8 mouse cellular contexts compared by ENCODE assay signal in genomic region chr5:100991626-100992025, GRCm38 (mm10).
DNase-seq lines count a peak whose midpoint lies in the region; ATAC-seq and TF ChIP-seq lines count a peak whose summit lies in the region.

No protein-coding gene starts in this region.

- TF ChIP-seq EP300 in CH12.LX (IDR thresholded peaks at IDR 0.05; ENCODE audit: low read length) = no peak

- H3K27ac ChIP-seq in kidney, embryonic 15.5 days = no peak overlapping the region
- H3K27ac ChIP-seq in CH12.LX (ENCODE audit: insufficient read depth, low read depth) = no peak overlapping the region
- H3K27ac ChIP-seq in cortical plate, adult 2 months (ENCODE audit: insufficient read depth, low read length) = no peak overlapping the region

- H3K4me3 ChIP-seq in kidney, embryonic 15.5 days (replicated peaks) = no peak overlapping the region
- H3K4me3 ChIP-seq in CH12.LX (replicated peaks in 1 of 3; ENCODE audit: low read depth in 2 of 3, low read length in 2 of 3, poor library complexity in 1 of 3) = no peak overlapping the region
- H3K4me3 ChIP-seq in cortical plate, adult 2 months (ENCODE audit: insufficient read depth, low read length) = no peak overlapping the region

- no peaks in the 10 kb centered on the region for H3K36me3 ChIP-seq in kidney, embryonic 15.5 days
- H3K36me3 ChIP-seq in CH12.LX (replicated peaks in 1 of 2; ENCODE audit: control insufficient read depth in 1 of 2, insufficient read depth in 1 of 2, low read length in 1 of 2) = no peaks in the 10 kb centered on the region

- peak; percentile 76 to 80 for TF ChIP-seq CTCF in CH12.LX (conservative IDR thresholded peaks at IDR 0.05 in 1 of 2, IDR thresholded peaks at IDR 0.05 in 1 of 2; ENCODE audit: low read depth in 2 of 2, low read length in 2 of 2)
- peak; percentile 58; the same call in 1 of the 2 replicates for TF ChIP-seq CTCF in cortical plate, adult 2 months (IDR thresholded peaks at IDR 0.05; ENCODE audit: extremely low read depth, insufficient read depth, low read length)

- TF ChIP-seq RAD21 in CH12.LX (IDR thresholded peaks at IDR 0.05; ENCODE audit: low read depth, low read length) = peak; percentile 49

- no peak overlapping the region for H3K9ac ChIP-seq in kidney, embryonic 15.5 days
- H3K9ac ChIP-seq in CH12.LX (ENCODE audit: insufficient read depth, low read depth) = no peak overlapping the region

- no peak for ATAC-seq in kidney, embryonic 15.5 days (replicated peaks; ENCODE audit: low FRiP score)

- 26% methylated on average over 5 of the region's 5 CpGs for WGBS in kidney, embryonic 15.5 days

- TF ChIP-seq POLR2A in CH12.LX (IDR thresholded peaks at IDR 0.05; ENCODE audit: low read depth, low read length) = no peak
- TF ChIP-seq POLR2A in cortical plate, adult 2 months (IDR thresholded peaks at IDR 0.05; ENCODE audit: extremely low read depth, insufficient read depth, low read length) = no peak

- dilution Hi-C loops in CH12.LX (cut with MboI; ENCODE audit: extremely low pct_ligation_motif_present, extremely low pct_unique_long_range_greater_than_20kb, low sequenced_read_pairs) = no loop called here

- H3K4me1 ChIP-seq in kidney, embryonic 15.5 days = no peaks in the 10 kb centered on the region
- H3K4me1 ChIP-seq in CH12.LX (ENCODE audit: control insufficient read depth in 1 of 2, insufficient read depth in 2 of 2) = no peaks in the 10 kb centered on the region
- no peaks in the 10 kb centered on the region for H3K4me1 ChIP-seq in cortical plate, adult 2 months (ENCODE audit: control insufficient read depth, insufficient read depth, low read length)

- H3K79me2 ChIP-seq in CH12.LX (replicated peaks; ENCODE audit: control insufficient read depth, extremely low read depth, insufficient read depth, poor library complexity, severe bottlenecking) = no peaks in the 10 kb centered on the region

- DNase-seq in kidney, adult 18-20 months = peak; percentile 45
- DNase-seq in CH12.LX (ENCODE audit: extremely low read depth) (peak; percentile 61), MN1 (ENCODE audit: low spot score) (no peak)
- peak; percentile 23 to 69 for DNase-seq in adrenal gland, adult (ENCODE audit: inconsistent age in 2 of 2, low spot score in 1 of 2)
- peak; percentile 7 to 19 for DNase-seq in layer of hippocampus, postnatal 14 days (ENCODE audit: low spot score in 2 of 2)
- DNase-seq in ovary, postnatal 36 days (ENCODE audit: low spot score) = peak; percentile 14

- no peaks in the 10 kb centered on the region; the same call in 1 of the 2 replicates for H3K27me3 ChIP-seq in kidney, embryonic 15.5 days
- no peaks in the 10 kb centered on the region for H3K27me3 ChIP-seq in CH12.LX (replicated peaks)

- H3K4me2 ChIP-seq in kidney, embryonic 15.5 days = no peak overlapping the region
- peak overlapping the region; percentile 83 for H3K4me2 ChIP-seq in CH12.LX (ENCODE audit: insufficient read depth, low read depth, poor library complexity, severe bottlenecking)

- no peaks in the 10 kb centered on the region for H3K9me3 ChIP-seq in kidney, embryonic 15.5 days (replicated peaks)
- H3K9me3 ChIP-seq in CH12.LX (replicated peaks; ENCODE audit: low read length) = no peaks in the 10 kb centered on the region

- in situ Hi-C loops in CH12.LX (cut with MboI; ENCODE audit: low pct_ligation_motif_present, low pct_unique_long_range_greater_than_20kb, low sequenced_read_pairs) = no loop called here

TF ChIP-seq in CH12.LX, 34 proteins besides CTCF, POLR2A, EP300 and RAD21:
- no peak for TF ChIP-seq MAX (IDR thresholded peaks at IDR 0.05; ENCODE audit: low read length)
- peak; percentile 55 for TF ChIP-seq SMC3 (IDR thresholded peaks at IDR 0.05; ENCODE audit: low read depth, low read length)
